7 mouse cellular contexts compared by ENCODE assay signal in the genomic region with DNA sequence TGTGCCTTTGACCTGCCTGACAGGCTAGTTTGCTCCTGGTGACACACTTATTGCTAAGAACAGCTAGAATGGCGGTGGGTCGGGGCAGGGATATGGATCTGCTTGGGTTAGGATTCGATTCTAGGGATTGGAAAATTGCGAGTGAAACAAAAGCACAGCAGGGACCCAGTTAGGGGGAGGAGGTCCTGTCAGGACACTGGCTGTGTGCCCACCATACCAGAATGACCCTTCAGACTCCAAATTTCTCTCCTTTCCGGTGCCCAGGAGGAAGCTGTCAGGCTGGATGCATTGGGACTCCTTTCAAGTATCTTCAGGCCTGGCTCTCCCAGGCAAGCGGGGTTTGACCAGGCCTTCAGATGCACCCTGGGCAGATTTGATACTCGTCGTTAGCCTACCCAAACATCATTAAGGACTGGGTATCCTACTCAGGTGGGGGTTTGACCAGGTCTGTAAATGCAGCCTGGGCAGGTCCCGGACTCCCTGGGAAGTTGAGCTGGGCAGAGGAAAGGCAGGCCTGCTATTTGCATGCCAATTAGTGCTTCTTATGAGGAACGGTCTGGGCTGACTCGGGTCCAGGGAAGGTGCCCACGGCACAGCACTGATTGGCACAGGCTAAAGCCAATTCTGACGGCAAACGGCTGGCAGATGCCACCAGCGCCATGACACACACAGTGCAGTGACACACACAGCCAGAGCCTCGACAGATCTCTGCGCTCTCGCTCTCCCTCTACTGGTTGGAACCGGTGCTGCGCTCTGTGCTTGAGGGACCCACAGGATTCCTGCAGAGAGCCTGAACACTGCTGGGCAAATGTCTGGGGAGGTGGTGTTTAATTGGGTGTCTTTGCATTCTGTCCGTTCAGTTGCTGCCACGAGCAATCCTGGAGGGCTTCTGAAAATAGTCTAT.
DNase-seq lines count a peak whose midpoint lies in the region; ATAC-seq lines count a peak whose summit lies in the region.

No protein-coding gene starts in this region.

- ATAC-seq in megakaryocyte, adult 5-6 weeks (ENCODE audit: poor library complexity, severe bottlenecking): 0 out of 2 replicates have a peak, but pooled peaks have one; percentile 43

- peak; percentile 83 for DNase-seq in adrenal gland, adult 2 months
- peak; percentile 97 to 98 for DNase-seq in cerebellum, postnatal 14 days
- DNase-seq in frontal cortex, postnatal 25 days (ENCODE audit: low spot score in 2 of 2): peak; percentile 84
- DNase-seq in hindlimb bud, embryonic 11.5 days (ENCODE audit: extremely low spot score, low read depth, low spot score): peak; percentile 35
- peak; percentile 91 to 94 for DNase-seq in left cerebral cortex, adult 18-20 months (ENCODE audit: low spot score in 2 of 2)
- peak; percentile 1 for DNase-seq in skeletal muscle tissue, adult 2 months (ENCODE audit: low read depth, low spot score)

Comparison
In these comparisons a context has a peak if more than half of its experiments do, and no peak if none do; other contexts are left out.
1. Peak in every context shown above with its lines: DNase-seq and ATAC-seq.
2. DNase-seq: peak in every context shown above with its lines; median percentile 98 in cerebellum, postnatal 14 days; 92 in left cerebral cortex, adult 18-20 months; 84 in frontal cortex, postnatal 25 days; 83 in adrenal gland, adult 2 months; 35 in hindlimb bud, embryonic 11.5 days; 1 in skeletal muscle tissue, adult 2 months.